Mouse (Mus musculus) heart, postnatal 0 days (tissue): ENCODE data around the gene Prkaca.

Source experiments
- CTCF ChIP-seq: IDR thresholded peaks from 2 replicates; pipeline ENCODE4 v1.5.1; 2016; ENCODE audit warnings: antibody characterized with exemption, control low read depth, low read depth
- EP300 ChIP-seq: IDR thresholded peaks from 2 replicates; pipeline ENCODE4 v1.6.1; 2016; ENCODE audit warnings: antibody characterized with exemption, low read depth

DNA sequence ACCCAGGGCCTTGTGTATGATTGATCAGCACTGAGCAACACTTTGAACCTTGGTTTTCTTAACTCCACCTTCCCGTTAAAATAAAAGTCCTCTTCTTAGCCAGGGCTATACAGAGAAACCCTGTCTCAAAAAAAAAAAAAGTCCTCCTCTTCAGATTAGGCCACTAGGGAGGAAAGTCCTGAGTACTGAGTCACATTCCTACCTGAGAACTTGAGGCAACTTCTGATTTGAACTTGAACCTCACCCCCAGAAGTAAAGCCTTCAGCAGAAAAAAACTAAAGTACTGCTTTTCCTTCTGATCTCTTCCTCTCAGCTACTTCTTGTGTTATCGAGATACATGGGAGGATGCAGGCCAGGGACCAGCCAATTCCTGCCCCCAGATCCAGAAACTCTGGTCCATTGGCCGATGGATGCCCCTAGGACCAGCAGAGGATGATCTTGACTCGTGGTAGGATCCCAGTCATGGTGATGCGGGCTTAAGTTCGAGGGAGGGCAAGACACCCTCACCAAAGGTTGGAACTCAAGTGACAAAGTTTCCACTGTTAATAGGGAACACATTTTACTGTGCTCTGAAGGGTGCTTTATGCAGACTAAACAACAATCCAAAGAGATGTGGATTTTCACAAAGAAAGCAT lies 30.9 kb downstream of the Prkaca start:
- 0 out of 2 replicates have a peak, but pooled peaks have one; percentile 7 for TF ChIP-seq CTCF
- TF ChIP-seq EP300, result no peak
